Mouse (Mus musculus) neural tube, embryonic 13.5 days (tissue): ENCODE measurements around the gene D430042O09Rik. TPM values are rescaled to one million over a fixed set of nuclear protein-coding genes. Genes with fewer than 3 reads are reported as not detected.

Experiments
- ATAC-seq: fragments of 200-750 bp; cut with Nextera tagmentation; 2 replicates; pipeline ENCODE4 v1.8.0; 2017; ENCODE audit warnings: low read depth, mild to moderate bottlenecking, moderate TSS enrichment, moderate library complexity
- H3K27ac ChIP-seq: fragments of 300-500 bp; sonication (generic); replicated peaks from 2 replicates; pipeline ENCODE4 v1.5.1; 2015; ENCODE audit warnings: moderate library complexity, mild to moderate bottlenecking, inconsistent platforms
- H3K27me3 ChIP-seq: fragments of 300-500 bp; sonication (generic); 2 replicates; pipeline ENCODE4 v1.6.1; 2015; ENCODE audit warnings: mild to moderate bottlenecking, inconsistent platforms
- H3K36me3 ChIP-seq: fragments of 300-500 bp; sonication (generic); 2 replicates; pipeline ENCODE4 v1.6.1; 2015; ENCODE audit warnings: mild to moderate bottlenecking, inconsistent platforms
- H3K4me1 ChIP-seq: fragments of 300-500 bp; sonication (generic); replicated peaks from 2 replicates; pipeline ENCODE4 v1.6.1; 2015; ENCODE audit warnings: inconsistent platforms
- H3K4me2 ChIP-seq: fragments of 300-500 bp; sonication (generic); 2 replicates; pipeline ENCODE4 v1.6.1; 2015; ENCODE audit warnings: inconsistent platforms, mild to moderate bottlenecking, moderate library complexity
- H3K4me3 ChIP-seq: fragments of 300-500 bp; sonication (generic); 2 replicates; pipeline ENCODE4 v1.5.1; 2015; ENCODE audit warnings: mild to moderate bottlenecking, inconsistent platforms
- H3K9ac ChIP-seq: fragments of 300-500 bp; sonication (generic); 2 replicates; pipeline ENCODE4 v1.6.1; 2015; ENCODE audit warnings: moderate library complexity, mild to moderate bottlenecking, inconsistent platforms
- H3K9me3 ChIP-seq: fragments of 300-500 bp; sonication (generic); 2 replicates; pipeline ENCODE4 v1.6.1; 2016; ENCODE audit warnings: inconsistent platforms
- WGBS: fragments of 180-500 bp; shearing (Covaris S2); methylation state at CpG from one replicate; pipeline ENCODE4 v1.1.7; 2015; 5-methylcytosine and 5-hydroxymethylcytosine counted together
- polyA plus RNA-seq: library from polyadenylated mRNA; unstranded; fragments of >200 nt; fragmentation: Nextera tagmentation; extraction: Ambion mirVana; gene quantifications from 2 replicates; pipeline ENCODE4 v1.2.1, GENCODE M21; 2015

Gene D430042O09Rik
- polyA plus RNA-seq, 1 experiment from 2014 or later = 5.9 TPM

DNA sequence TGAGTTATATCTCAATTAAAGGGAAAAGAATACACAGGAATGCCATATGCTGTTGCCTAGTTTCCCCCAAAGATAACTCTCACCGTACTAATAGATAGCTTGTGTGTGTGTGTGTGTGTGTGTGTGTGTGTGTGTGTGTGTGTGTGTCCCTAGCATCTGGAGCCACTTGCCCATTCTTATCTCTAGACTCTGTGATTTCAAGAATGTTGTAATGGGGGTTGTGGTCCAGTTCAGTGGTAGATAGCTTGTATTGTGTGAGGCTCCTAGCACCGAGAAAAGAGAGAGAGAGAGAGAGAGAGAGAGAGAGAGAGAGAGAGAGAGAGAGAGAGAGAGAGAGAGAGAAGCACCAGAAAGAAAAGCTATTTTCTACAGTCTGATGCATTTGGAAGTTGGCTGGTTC is 118.7 kb downstream of the D430042O09Rik start:
- Histone ChIP-seq H3K4me1 (peaks cover 16% of the 10 kb centered on the region), H3K9me3 (no peaks in the 10 kb centered on the region), H3K4me2 (no peak overlapping the region), H3K9ac (no peak overlapping the region), H3K36me3 (peaks cover 8% of the 10 kb centered on the region; the same call in 1 of the 2 replicates), H3K4me3 (no peak overlapping the region), H3K27me3 (no peaks in the 10 kb centered on the region), H3K27ac (no peak overlapping the region)
- no peak for ATAC-seq
- 78% methylated on average over 2 of the region's 2 CpGs for WGBS

GRCm38 (mm10) chr7:125826887-125827286 is 119.2 kb downstream of the D430042O09Rik start:
- WGBS = 82% methylated on average over 3 of the region's 3 CpGs
- Histone ChIP-seq H3K27me3 (no peaks in the 10 kb centered on the region), H3K27ac (no peak overlapping the region), H3K9ac (no peak overlapping the region), H3K9me3 (no peaks in the 10 kb centered on the region), H3K4me2 (no peak overlapping the region), H3K4me1 (peaks cover 16% of the 10 kb centered on the region), H3K36me3 (peaks cover 8% of the 10 kb centered on the region; the same call in 1 of the 2 replicates), H3K4me3 (no peak overlapping the region)
- no peak for ATAC-seq

DNA sequence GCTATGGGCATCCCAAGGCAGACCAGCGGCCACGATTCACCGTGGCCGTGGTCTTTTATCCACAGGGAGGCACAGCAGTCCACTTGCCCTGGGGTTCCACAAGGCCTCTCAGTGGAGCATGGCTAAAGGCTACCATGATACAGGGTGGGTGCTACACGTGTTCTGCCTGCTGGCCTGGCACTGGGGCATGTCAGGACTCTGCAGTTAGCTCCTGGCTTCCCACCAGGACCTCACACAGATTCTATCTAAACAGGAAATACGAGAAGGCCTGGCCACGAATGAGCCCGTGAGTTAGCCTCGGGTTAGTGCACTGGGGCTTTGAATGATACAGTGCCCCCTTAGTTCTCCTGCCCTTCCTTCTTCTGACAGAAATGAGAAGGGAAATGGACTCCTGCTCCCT is 119.7 kb downstream of the D430042O09Rik start:
- no peak for ATAC-seq
- Histone ChIP-seq H3K27ac (no peak overlapping the region), H3K36me3 (peaks cover 8% of the 10 kb centered on the region; the same call in 1 of the 2 replicates), H3K9ac (no peak overlapping the region), H3K27me3 (no peaks in the 10 kb centered on the region), H3K4me1 (peaks cover 16% of the 10 kb centered on the region), H3K9me3 (no peaks in the 10 kb centered on the region), H3K4me3 (no peak overlapping the region), H3K4me2 (no peak overlapping the region)
- WGBS = 66% methylated on average over 9 of the region's 9 CpGs

DNA sequence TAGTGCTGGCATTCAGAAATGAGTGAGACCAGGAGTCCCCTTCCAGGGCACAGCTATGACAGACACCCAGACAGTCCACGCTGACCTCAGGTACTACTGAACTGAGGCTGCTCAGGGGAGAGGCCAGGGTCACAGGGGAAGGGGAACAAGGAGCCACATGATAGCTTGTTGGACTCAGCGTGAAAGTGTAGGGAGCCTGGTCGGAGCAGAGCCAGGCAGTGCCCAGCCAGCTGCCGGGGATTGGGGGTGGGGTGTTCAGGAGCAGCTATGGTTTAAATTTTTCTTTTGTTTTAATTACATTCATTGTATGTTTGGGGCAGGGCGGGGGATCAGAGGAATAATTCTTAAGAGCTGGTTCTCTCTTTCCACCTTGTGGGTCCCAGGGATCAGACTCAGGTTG is 120.9 kb downstream of the D430042O09Rik start:
- no peak for ATAC-seq
- peaks cover 8% of the 10 kb centered on the region; the same call in 1 of the 2 replicates for H3K36me3 ChIP-seq
- 76% methylated on average over 5 of the region's 5 CpGs for WGBS
- H3K27me3 ChIP-seq = no peaks in the 10 kb centered on the region
- H3K9me3 ChIP-seq = no peaks in the 10 kb centered on the region
- no peak overlapping the region for H3K27ac ChIP-seq
- H3K4me2 ChIP-seq = no peak overlapping the region
- H3K4me1 ChIP-seq = peaks cover 16% of the 10 kb centered on the region
- H3K4me3 ChIP-seq = no peak overlapping the region
- no peak overlapping the region for H3K9ac ChIP-seq

DNA sequence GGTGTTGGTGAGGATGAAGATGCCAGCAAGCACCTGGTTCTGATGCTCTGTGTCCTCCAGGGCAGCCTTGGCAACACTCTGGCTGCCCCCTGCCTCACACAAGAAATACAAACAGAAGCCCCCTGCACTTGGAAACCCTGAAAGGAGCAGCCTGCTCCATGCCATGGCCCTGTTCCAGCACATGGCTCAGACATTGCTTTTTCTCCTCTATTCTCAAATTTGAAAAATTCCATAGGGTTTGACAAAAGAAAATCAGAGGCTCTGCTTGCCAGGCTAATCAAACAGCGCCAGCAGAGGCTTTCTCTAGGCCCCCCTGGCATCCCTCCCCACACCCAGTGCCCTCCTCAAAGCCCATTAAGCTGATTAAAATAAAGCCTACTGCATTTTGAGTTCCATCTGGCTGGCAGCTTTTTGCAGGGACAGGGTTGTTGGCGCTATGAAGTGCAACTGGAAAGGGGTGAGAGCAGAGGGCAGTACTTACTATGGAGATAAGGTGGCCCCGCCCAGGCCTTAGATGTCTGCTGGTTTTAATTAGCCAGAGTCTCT is 121.5 kb downstream of the D430042O09Rik start:
- WGBS = 66% methylated on average over 3 of the region's 3 CpGs
- no peaks in the 10 kb centered on the region for H3K27me3 ChIP-seq

DNA sequence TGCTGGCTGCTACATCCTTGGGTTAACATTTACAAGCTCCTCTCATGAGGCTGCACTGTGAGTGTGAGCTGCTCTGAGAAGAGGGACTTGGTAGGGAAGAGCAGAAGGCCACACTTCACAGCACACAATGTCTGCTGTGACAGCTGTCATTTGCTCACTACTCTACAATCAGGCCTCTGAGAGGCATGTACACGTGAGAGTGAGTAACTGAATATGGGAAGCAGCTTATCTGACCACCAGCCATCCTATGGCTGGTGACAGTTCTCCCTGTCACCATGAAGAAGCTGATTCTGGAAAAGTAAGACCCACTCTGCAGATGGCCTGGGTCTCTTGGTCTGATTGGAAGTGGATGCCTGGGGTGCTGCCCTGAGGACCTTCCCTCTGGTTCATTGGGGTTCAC is 125.1 kb downstream of the D430042O09Rik start:
- Histone ChIP-seq H3K9me3 (no peaks in the 10 kb centered on the region), H3K4me3 (no peak overlapping the region), H3K27ac (no peak overlapping the region), H3K36me3 (peaks cover 11% of the 10 kb centered on the region), H3K4me2 (no peak overlapping the region), H3K4me1 (peaks cover 24% of the 10 kb centered on the region), H3K9ac (no peak overlapping the region), H3K27me3 (no peaks in the 10 kb centered on the region)
- 88% methylated on average over 1 of the region's 1 CpGs for WGBS
- no peak for ATAC-seq

More for the DNA sequence above, 121.5 kb downstream of the D430042O09Rik start:
- Histone ChIP-seq H3K9ac (no peak overlapping the region), H3K4me3 (no peak overlapping the region), H3K4me2 (no peak overlapping the region), H3K9me3 (no peaks in the 10 kb centered on the region), H3K4me1 (peaks cover 16% of the 10 kb centered on the region), H3K27ac (peak overlapping the region; percentile 54), H3K36me3 (peaks cover 8% of the 10 kb centered on the region; the same call in 1 of the 2 replicates)
- no peak for ATAC-seq

DNA sequence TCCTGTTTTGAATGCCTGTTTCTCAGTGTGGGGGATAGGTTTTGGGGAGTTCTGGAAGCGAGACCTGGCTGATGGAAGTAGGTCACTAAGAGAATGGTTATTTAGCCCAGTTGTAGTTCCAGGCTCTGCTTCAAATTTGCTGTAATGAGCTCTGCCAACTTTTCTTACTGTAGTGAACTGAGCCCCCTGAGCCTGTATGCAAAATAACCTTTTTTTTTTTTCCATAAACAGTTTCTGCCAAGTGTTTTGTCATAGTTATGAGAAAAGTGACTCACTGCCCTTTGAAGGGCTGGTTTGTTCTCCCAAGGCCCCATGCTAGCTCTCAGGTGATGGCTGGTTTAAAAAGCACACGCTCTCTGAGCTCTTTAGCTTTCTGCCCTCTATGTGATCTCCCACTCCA is 125.8 kb downstream of the D430042O09Rik start:
- peaks cover 11% of the 10 kb centered on the region for H3K36me3 ChIP-seq
- no peak overlapping the region for H3K27ac ChIP-seq
- H3K9me3 ChIP-seq = no peaks in the 10 kb centered on the region
- H3K4me3 ChIP-seq = no peak overlapping the region
- no peak overlapping the region for H3K4me2 ChIP-seq
- 88% methylated on average over 2 of the region's 2 CpGs for WGBS
- no peak for ATAC-seq
- H3K27me3 ChIP-seq = no peaks in the 10 kb centered on the region
- H3K9ac ChIP-seq = no peak overlapping the region
- peaks cover 27% of the 10 kb centered on the region for H3K4me1 ChIP-seq

DNA sequence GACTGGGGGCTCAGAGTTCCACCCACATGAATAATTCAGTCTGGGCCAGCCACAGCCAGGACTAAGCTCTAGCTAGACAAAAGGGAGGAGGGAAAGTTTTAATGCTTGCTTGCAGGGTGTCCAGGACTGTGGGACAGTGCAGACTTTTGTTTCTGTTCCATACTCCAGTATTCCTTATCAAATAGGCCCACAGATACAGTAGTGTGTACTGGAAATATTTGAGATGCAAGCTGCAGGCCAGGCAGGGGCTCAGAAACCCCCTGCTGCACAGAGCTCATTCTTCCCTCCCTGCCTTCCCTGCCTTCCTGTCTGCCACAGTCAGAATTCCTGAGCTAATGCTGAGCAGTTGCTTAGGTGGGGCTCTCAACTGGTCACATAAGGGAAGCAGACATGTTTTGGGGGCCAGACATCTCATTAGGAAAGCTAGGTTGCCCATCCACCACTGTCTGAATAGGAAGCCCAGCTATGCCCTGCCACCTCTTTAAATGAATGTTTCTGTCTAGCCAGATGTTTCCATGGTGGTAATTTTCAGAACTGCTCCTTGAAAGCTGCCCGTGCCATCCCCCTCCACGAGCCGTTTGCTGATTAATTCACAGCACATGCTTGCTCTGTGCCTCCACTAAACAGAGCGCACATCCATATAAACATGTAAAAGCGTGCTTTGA is 130.5 kb downstream of the D430042O09Rik start:
- 26% methylated on average over 5 of the region's 5 CpGs for WGBS
- no peaks in the 10 kb centered on the region for H3K27me3 ChIP-seq
- ATAC-seq = peak; percentile 60; the same call in 1 of the 2 replicates
- H3K4me2 ChIP-seq = no peak overlapping the region
- H3K4me3 ChIP-seq = no peak overlapping the region
- no peaks in the 10 kb centered on the region for H3K9me3 ChIP-seq
- peaks cover 20% of the 10 kb centered on the region for H3K4me1 ChIP-seq
- H3K27ac ChIP-seq = peak overlapping the region; percentile 70
- peaks cover 11% of the 10 kb centered on the region for H3K36me3 ChIP-seq
- no peak overlapping the region; the same call in 1 of the 2 replicates for H3K9ac ChIP-seq

GRCm38 (mm10) chr7:125845611-125846010 is 137.9 kb downstream of the D430042O09Rik start:
- 67% methylated on average over 1 of the region's 1 CpGs for WGBS
- peaks cover 21% of the 10 kb centered on the region for H3K36me3 ChIP-seq
- H3K9ac ChIP-seq = no peak overlapping the region
- no peaks in the 10 kb centered on the region for H3K4me1 ChIP-seq
- no peaks in the 10 kb centered on the region for H3K27me3 ChIP-seq
- H3K9me3 ChIP-seq = no peaks in the 10 kb centered on the region
- no peak for ATAC-seq
- H3K4me3 ChIP-seq = no peak overlapping the region
- H3K4me2 ChIP-seq = no peak overlapping the region
- H3K27ac ChIP-seq = no peak overlapping the region

DNA sequence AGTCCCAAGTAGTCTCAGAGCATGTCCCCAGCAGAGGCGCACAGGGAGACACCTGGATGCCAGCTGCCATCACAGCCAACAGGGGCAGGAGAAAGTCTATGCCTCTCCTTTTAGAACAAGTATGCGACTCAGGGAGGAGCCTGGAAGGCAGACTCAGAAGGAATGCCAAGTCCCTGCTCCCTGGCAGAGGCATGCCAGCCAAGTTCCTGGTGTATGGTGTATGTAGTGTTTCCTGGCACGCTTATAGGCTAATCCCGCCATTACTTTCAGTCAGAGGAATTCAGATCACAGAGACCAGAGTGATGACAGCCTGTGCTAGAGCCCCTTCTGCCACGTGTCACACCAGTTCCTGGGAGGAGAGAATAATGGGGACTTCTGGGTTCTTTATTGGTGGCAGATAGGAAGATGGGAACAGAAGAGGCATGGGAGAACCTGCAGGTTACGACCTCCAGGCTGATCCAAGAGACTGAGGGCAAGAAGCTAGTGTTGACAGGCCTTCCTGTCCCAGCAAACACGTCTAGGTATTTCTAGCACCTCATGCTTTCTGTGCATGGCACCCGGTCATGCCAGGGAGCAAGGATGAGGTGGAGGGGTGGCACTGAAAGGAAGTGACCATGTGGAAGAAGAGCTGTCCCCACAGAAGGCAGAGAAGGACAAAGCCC is 139.3 kb downstream of the D430042O09Rik start:
- no peak overlapping the region for H3K9ac ChIP-seq
- 85% methylated on average over 8 of the region's 8 CpGs for WGBS
- no peak overlapping the region for H3K4me3 ChIP-seq
- H3K9me3 ChIP-seq = no peaks in the 10 kb centered on the region
- no peaks in the 10 kb centered on the region for H3K27me3 ChIP-seq
- no peak overlapping the region for H3K4me2 ChIP-seq
- no peak for ATAC-seq
- no peak overlapping the region for H3K27ac ChIP-seq
- H3K4me1 ChIP-seq = no peaks in the 10 kb centered on the region
- peaks cover 30% of the 10 kb centered on the region for H3K36me3 ChIP-seq

DNA sequence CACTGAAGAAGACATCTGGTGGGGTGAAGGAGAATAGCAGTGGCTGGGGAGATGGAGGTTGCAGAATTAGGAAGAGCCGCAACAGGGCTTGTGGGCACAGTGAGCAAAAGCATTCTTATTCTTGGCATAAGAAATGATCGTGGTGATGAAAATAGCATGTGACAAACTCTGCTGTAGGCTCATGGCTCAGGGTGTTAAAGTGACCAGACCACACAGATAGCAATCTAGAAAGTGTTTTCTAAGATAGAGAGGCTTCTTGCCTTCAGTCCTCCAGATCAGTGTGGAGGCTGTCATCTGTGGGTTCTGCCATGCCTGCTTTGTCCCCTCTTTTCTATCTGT is 139.8 kb downstream of the D430042O09Rik start:
- Histone ChIP-seq H3K9me3 (no peaks in the 10 kb centered on the region), H3K36me3 (peaks cover 31% of the 10 kb centered on the region), H3K9ac (no peak overlapping the region), H3K27ac (no peak overlapping the region), H3K4me3 (no peak overlapping the region), H3K27me3 (no peaks in the 10 kb centered on the region), H3K4me1 (no peaks in the 10 kb centered on the region), H3K4me2 (no peak overlapping the region)
- WGBS = 90% methylated on average over 2 of the region's 2 CpGs
- ATAC-seq = no peak

- no peaks in the 10 kb centered on the region for H3K27me3 ChIP-seq
- H3K4me2 ChIP-seq = no peak overlapping the region
- H3K36me3 ChIP-seq = 0 out of 2 replicates have a peak, but pooled peaks cover 5% of the 10 kb centered on the region
- no peak overlapping the region for H3K9ac ChIP-seq
- 71% methylated on average over 3 of the region's 3 CpGs for WGBS
- no peak overlapping the region for H3K27ac ChIP-seq
- peaks cover 13% of the 10 kb centered on the region for H3K4me1 ChIP-seq
- no peak for ATAC-seq
- H3K4me3 ChIP-seq = no peak overlapping the region
- H3K9me3 ChIP-seq = no peaks in the 10 kb centered on the region
Measured at GRCm38 (mm10) chr7:125859564-125859963, 151.9 kb downstream of the D430042O09Rik start.
